In the genomic region with DNA sequence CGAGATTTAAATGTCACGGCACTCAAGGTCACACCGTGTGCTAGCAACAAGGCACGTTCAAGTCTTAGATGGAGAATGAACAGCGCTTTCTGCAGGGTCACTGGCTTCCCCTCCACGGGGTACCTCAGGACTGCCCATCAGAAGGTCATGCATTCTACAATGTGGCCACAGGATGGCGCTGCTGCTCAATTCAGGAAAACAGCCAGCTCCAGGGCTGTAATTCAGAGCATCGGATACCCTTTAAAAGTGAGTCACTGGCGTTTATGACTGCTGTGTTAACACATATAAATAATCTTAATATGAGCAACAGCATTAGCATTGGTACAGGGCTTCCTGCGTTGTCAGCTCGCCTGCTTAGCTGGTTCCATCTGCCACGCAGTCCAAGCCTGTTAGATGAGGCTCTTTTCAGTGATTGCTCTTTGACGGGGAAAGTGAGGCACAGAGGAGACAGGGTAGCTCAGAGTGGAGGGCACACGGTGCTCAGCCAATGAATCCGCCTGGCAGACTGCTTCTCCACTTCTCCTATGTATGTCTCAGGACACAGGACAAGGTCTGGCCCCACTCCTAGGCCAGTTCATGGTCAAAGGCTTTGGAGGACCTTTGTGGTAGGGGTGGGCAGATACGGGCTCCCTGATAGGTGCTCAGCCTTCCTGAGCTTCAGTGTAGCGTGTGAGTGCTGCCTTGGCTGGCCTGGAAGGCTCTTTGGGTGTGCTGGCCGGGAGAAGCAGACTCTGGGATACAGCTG, we compare ENCODE assay signal across 9 mouse cellular contexts. TPM values are rescaled to one million over a fixed set of nuclear protein-coding genes. Genes with fewer than 3 reads are reported as not detected.
A peak's percentile ranks its signal among the peaks of the same experiment; 100 is the strongest.
DNase-seq lines count a peak whose midpoint lies in the region; ATAC-seq and TF ChIP-seq lines count a peak whose summit lies in the region.
"Had no signal": no experiment of that assay in that cellular context is flagged by ENCODE, and none has a peak within 500 bp of the region (broad histone marks: within the 10 kb centered on the region; RNA-seq: fewer than 3 reads in every experiment).

No protein-coding gene starts in this region.

- no peak overlapping the region for H3K4me3 ChIP-seq in intestine, postnatal 0 days (ENCODE audit: low read depth, low read length)
- H3K4me3 ChIP-seq in intestine, embryonic 16.5 days (ENCODE audit: low read length): no peak overlapping the region
- H3K4me3 ChIP-seq in gastrocnemius, adult 2 months: no peak overlapping the region
- H3K4me3 ChIP-seq in midbrain, embryonic 15.5 days: no peak overlapping the region
- H3K4me3 ChIP-seq: embryonic facial prominence, embryonic 13.5 days had no signal

- H3K4me2 ChIP-seq in intestine, postnatal 0 days (replicated peaks; ENCODE audit: low read depth): no peak overlapping the region
- no peak overlapping the region for H3K4me2 ChIP-seq in intestine, embryonic 16.5 days (ENCODE audit: low read depth, low read length)
- H3K4me2 ChIP-seq in midbrain, embryonic 15.5 days: no peak overlapping the region
- H3K4me2 ChIP-seq: embryonic facial prominence, embryonic 13.5 days had no signal

- peak; percentile 84 for TF ChIP-seq CTCF in intestine, postnatal 0 days (IDR thresholded peaks at IDR 0.05; ENCODE audit: low read depth)
- peak; percentile 90 for TF ChIP-seq CTCF in Patski (IDR thresholded peaks at IDR 0.05)
- peak; percentile 75 for TF ChIP-seq CTCF in gastrocnemius, adult 2 months (IDR thresholded peaks at IDR 0.05)

- DNase-seq in Patski (ENCODE audit: low read depth, low spot score): no peak
- peak; percentile 82 for DNase-seq in cerebellum, adult 9-11 months
- peak; percentile 63 for DNase-seq in gastrocnemius, adult 2 months
- DNase-seq in layer of hippocampus, postnatal 36 days: peak; percentile 78 to 83
- peak; percentile 56 to 88 for DNase-seq in spleen, postnatal 4 days (ENCODE audit: low spot score in 2 of 2)

- WGBS in intestine, postnatal 0 days: 27% methylated on average over 18 of the region's 18 CpGs
- 30% methylated on average over 18 of the region's 18 CpGs for WGBS in intestine, embryonic 16.5 days
- WGBS in midbrain, embryonic 15.5 days: 27% methylated on average over 18 of the region's 18 CpGs

- H3K4me1 ChIP-seq in intestine, postnatal 0 days (replicated peaks; ENCODE audit: control insufficient read depth, insufficient read depth, low read length): no peaks in the 10 kb centered on the region
- no peaks in the 10 kb centered on the region for H3K4me1 ChIP-seq in intestine, embryonic 16.5 days (ENCODE audit: control insufficient read depth, insufficient read depth, low read length)
- H3K4me1 ChIP-seq in midbrain, embryonic 15.5 days: no peaks in the 10 kb centered on the region
- H3K4me1 ChIP-seq: embryonic facial prominence, embryonic 13.5 days had no signal

- H3K27me3 ChIP-seq in intestine, postnatal 0 days (replicated peaks; ENCODE audit: control insufficient read depth, insufficient read depth, low read length): 0 out of 2 replicates have a peak, but pooled peaks cover 2% of the 10 kb centered on the region
- no peaks in the 10 kb centered on the region for H3K27me3 ChIP-seq in intestine, embryonic 16.5 days (replicated peaks; ENCODE audit: control insufficient read depth, insufficient read depth, low read length)
- peaks cover 53% of the 10 kb centered on the region for H3K27me3 ChIP-seq in Patski
- no peaks in the 10 kb centered on the region for H3K27me3 ChIP-seq in midbrain, embryonic 15.5 days (replicated peaks)

- POLR2A ChIA-PET in Patski (lab: Charles Lee): interaction anchor here (1.1 to 1.5 kb wide), 2 partner anchors 12 to 15 kb away, joined by 3 to 8 read pairs; partner anchors contain the start of gene Eif3d

- no peak overlapping the region for H3K27ac ChIP-seq in intestine, postnatal 0 days (ENCODE audit: low read depth, low read length)
- no peak overlapping the region for H3K27ac ChIP-seq in intestine, embryonic 16.5 days (ENCODE audit: low read length)
- no peak overlapping the region for H3K27ac ChIP-seq in gastrocnemius, adult 2 months
- no peak overlapping the region for H3K27ac ChIP-seq in midbrain, embryonic 15.5 days
- H3K27ac ChIP-seq: embryonic facial prominence, embryonic 13.5 days had no signal

- no peaks in the 10 kb centered on the region for H3K36me3 ChIP-seq in intestine, postnatal 0 days (ENCODE audit: control insufficient read depth, insufficient read depth)
- H3K36me3 ChIP-seq in intestine, embryonic 16.5 days (ENCODE audit: control insufficient read depth, insufficient read depth, low read length): no peaks in the 10 kb centered on the region
- H3K36me3 ChIP-seq in midbrain, embryonic 15.5 days (replicated peaks): no peaks in the 10 kb centered on the region
- H3K36me3 ChIP-seq: embryonic facial prominence, embryonic 13.5 days had no signal

- H3K9ac ChIP-seq in intestine, postnatal 0 days (ENCODE audit: low read depth, low read length): no peak overlapping the region
- no peak overlapping the region for H3K9ac ChIP-seq in intestine, embryonic 16.5 days (ENCODE audit: low read depth, low read length)
- no peak overlapping the region for H3K9ac ChIP-seq in midbrain, embryonic 15.5 days
- H3K9ac ChIP-seq: embryonic facial prominence, embryonic 13.5 days had no signal

- in situ Hi-C loops in Patski (cut with MboI; ENCODE audit: low pct_unique_long_range_greater_than_20kb): loop anchor here (25.0 kb wide), 2 partner anchors 380 to 570 kb away; partner anchors contain the start of gene Apol9a

- H3K9me3 ChIP-seq in intestine, postnatal 0 days (ENCODE audit: control insufficient read depth): no peaks in the 10 kb centered on the region
- H3K9me3 ChIP-seq in intestine, embryonic 16.5 days (ENCODE audit: control insufficient read depth, low read length): no peaks in the 10 kb centered on the region
- no peaks in the 10 kb centered on the region for H3K9me3 ChIP-seq in midbrain, embryonic 15.5 days
- H3K9me3 ChIP-seq: embryonic facial prominence, embryonic 13.5 days had no signal

- no peak for ATAC-seq in intestine, postnatal 0 days
- ATAC-seq in intestine, embryonic 16.5 days: no peak
- ATAC-seq in Patski: no peak
- peak; percentile 33; the same call in 1 of the 2 replicates for ATAC-seq in midbrain, embryonic 15.5 days (replicated peaks)

- CTCF ChIA-PET in Patski (lab: Charles Lee): interaction anchor here (1.3 to 2.3 kb wide), 3 partner anchors 11 to 257 kb away, joined by 3 to 10 read pairs (median 5); no protein-coding TSS in a partner anchor

- intact Hi-C loops in gastrocnemius, adult 2 months (cut with DNase I): no loop called here

RNA-seq across cellular contexts. Expression of gene Eif3d, which starts 11.8 kb away (rescaled TPM):
- 59.5 and 67.4 TPM in 2 replicates for polyA plus RNA-seq in intestine, postnatal 0 days (2015; fragmentation: Nextera tagmentation; extraction: Ambion mirVana)
- polyA plus RNA-seq in intestine, embryonic 16.5 days (2015; fragmentation: Nextera tagmentation; extraction: Ambion mirVana): 166 and 186 TPM in 2 replicates
- polyA plus RNA-seq in Patski (2021): 231 TPM
- total RNA-seq in gastrocnemius, adult 2 months (2021): 10 to 100 TPM; 57.7 to 63.5 TPM
- 100 to 1,000 TPM in 1 of 2 experiments, 10 to 100 TPM in 1; 96.9 to 102 TPM for total RNA-seq in layer of hippocampus, postnatal 36 days (2021)
- 162 and 180 TPM in 2 replicates for polyA plus RNA-seq in midbrain, embryonic 15.5 days (2015; fragmentation: Nextera tagmentation; extraction: Ambion mirVana)

RNA-seq across cellular contexts. Expression of gene Foxred2, which starts 25.8 kb away (rescaled TPM):
- polyA plus RNA-seq in intestine, postnatal 0 days (2015; fragmentation: Nextera tagmentation; extraction: Ambion mirVana): 0.33 and 0.46 TPM in 2 replicates
- polyA plus RNA-seq in intestine, embryonic 16.5 days (2015; fragmentation: Nextera tagmentation; extraction: Ambion mirVana): 1.8 and 2.0 TPM in 2 replicates
- 16.1 TPM for polyA plus RNA-seq in Patski (2021)
- under 1 TPM; 0.43 to 0.84 TPM for total RNA-seq in gastrocnemius, adult 2 months (2021)
- total RNA-seq in layer of hippocampus, postnatal 36 days (2021): 10 to 100 TPM; 10.5 to 11.8 TPM
- polyA plus RNA-seq in midbrain, embryonic 15.5 days (2015; fragmentation: Nextera tagmentation; extraction: Ambion mirVana): 10.3 and 11.8 TPM in 2 replicates

RNA-seq across cellular contexts. Expression of gene Txn2, which starts 53.6 kb away (rescaled TPM):
- 165 and 173 TPM in 2 replicates for polyA plus RNA-seq in intestine, postnatal 0 days (2015; fragmentation: Nextera tagmentation; extraction: Ambion mirVana)
- 357 and 388 TPM in 2 replicates for polyA plus RNA-seq in intestine, embryonic 16.5 days (2015; fragmentation: Nextera tagmentation; extraction: Ambion mirVana)
- polyA plus RNA-seq in Patski (2021): 181 TPM
- 100 to 1,000 TPM; 189 to 247 TPM for total RNA-seq in gastrocnemius, adult 2 months (2021)
- total RNA-seq in layer of hippocampus, postnatal 36 days (2021): 100 to 1,000 TPM; 125 to 135 TPM
- polyA plus RNA-seq in midbrain, embryonic 15.5 days (2015; fragmentation: Nextera tagmentation; extraction: Ambion mirVana): 203 and 229 TPM in 2 replicates
